Mouse (Mus musculus): ENCODE results near the gene Nup107. TPM values are rescaled to one million over a fixed set of nuclear protein-coding genes. Genes with fewer than 3 reads are reported as not detected.

Nup107 gene
- polyA plus RNA-seq, 1 experiment from 2014 or later = 84.0 TPM

DNA sequence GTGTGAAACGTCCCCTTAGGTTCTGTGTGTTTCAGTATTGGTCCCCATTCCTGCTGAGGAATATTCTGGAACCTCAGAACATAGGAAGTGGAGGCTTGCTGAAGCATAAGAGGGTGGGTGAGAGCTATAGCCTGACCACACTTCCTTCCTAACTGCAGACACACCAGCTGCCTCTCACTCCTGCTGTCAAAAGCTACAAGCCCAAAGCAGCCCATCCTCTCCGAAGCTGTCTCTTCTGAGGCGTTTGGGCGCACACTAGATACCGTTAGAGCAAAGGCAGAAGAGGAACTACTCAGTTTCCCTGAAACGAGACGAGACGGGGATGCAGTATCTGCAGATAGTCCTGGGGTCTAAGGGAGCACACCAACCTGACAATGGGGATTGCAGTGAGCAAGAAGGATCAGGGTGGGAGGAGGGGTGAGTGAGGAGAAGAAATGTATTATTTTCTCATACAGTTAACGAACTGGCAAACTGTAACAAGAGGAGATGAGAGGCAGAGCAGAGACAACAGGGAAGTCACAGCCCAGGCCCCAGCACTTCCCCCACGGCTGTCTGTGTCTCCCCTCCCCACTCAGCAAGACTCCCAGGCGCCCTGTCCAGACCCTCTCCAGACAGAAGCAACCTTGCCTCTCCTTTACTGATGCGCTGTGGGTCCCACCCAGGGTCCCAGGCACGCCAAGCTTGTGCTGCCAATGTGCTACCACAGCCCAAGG, 37.3 kb downstream of the Nup107 start:
- peaks cover 84% of the 10 kb centered on the region for H3K36me3 ChIP-seq
- H3K4me1 ChIP-seq = no peaks in the 10 kb centered on the region
- H3K27me3 ChIP-seq (ENCODE audit: insufficient read depth, poor library complexity, severe bottlenecking) = no peaks in the 10 kb centered on the region
- 88% methylated on average over 13 of the region's 13 CpGs for WGBS
- no peak for DNase-seq (ENCODE audit: low spot score)
- no peak overlapping the region for H3K4me3 ChIP-seq
- H3K9me3 ChIP-seq = no peaks in the 10 kb centered on the region
- H3K27ac ChIP-seq = no peak overlapping the region

GRCm38 (mm10) chr10:117754609-117754940, 37.9 kb downstream of the Nup107 start:
- DNase-seq (ENCODE audit: low spot score) = no peak
- H3K4me3 ChIP-seq = no peak overlapping the region
- no peaks in the 10 kb centered on the region for H3K9me3 ChIP-seq
- H3K27ac ChIP-seq = no peak overlapping the region
- H3K27me3 ChIP-seq (ENCODE audit: insufficient read depth, poor library complexity, severe bottlenecking) = no peaks in the 10 kb centered on the region
- H3K4me1 ChIP-seq = no peaks in the 10 kb centered on the region
- 96% methylated on average over 7 of the region's 7 CpGs for WGBS
- peaks cover 84% of the 10 kb centered on the region for H3K36me3 ChIP-seq

DNA sequence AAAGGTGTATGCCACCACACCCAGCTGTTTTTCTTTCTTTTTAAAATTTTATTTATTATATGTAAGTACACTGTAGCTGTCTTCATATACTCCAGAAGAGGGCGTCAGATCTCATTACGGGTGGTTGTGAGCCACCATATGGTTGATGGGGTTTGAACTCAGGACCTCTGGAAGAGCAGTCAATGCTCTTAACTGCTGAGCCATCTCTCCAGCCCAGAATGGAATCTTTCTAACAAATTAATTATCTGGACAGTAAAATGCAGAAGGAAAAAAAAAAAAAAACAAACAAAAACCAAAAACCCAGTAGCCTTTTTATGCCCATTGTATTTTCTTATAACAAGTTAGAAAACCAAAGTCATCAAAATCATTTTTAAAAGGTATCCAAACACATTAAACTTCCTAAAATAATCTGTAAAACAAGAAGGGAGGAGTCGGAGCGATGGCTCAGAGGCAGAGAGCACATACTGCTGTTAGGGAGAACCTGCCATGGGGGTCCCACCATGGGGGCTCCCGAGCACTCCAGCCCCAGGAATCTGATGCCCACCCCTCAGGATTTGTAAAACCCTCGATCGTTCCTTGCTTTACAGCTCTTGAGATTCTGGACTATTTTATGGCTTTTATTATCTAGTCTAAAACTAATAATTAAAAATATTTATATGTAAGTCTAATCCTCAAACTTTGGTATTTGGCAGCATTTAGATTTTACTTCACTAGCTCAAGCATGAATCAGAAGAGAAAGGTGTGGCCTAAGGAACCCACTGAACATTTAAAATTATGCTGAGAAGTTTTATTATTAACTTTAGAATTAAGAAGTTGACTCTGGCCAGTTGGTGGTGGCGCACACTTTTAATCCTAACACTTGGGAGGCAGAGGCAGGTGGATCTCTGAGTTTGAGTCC, 38.5 kb downstream of the Nup107 start:
- no peaks in the 10 kb centered on the region for H3K27me3 ChIP-seq (ENCODE audit: insufficient read depth, poor library complexity, severe bottlenecking)
- 95% methylated on average over 8 of the region's 8 CpGs for WGBS
- DNase-seq (ENCODE audit: low spot score) = no peak
- no peak overlapping the region for H3K27ac ChIP-seq
- H3K4me3 ChIP-seq = no peak overlapping the region
- H3K9me3 ChIP-seq = no peaks in the 10 kb centered on the region
- no peaks in the 10 kb centered on the region for H3K4me1 ChIP-seq
- H3K36me3 ChIP-seq = peaks cover 84% of the 10 kb centered on the region

DNA sequence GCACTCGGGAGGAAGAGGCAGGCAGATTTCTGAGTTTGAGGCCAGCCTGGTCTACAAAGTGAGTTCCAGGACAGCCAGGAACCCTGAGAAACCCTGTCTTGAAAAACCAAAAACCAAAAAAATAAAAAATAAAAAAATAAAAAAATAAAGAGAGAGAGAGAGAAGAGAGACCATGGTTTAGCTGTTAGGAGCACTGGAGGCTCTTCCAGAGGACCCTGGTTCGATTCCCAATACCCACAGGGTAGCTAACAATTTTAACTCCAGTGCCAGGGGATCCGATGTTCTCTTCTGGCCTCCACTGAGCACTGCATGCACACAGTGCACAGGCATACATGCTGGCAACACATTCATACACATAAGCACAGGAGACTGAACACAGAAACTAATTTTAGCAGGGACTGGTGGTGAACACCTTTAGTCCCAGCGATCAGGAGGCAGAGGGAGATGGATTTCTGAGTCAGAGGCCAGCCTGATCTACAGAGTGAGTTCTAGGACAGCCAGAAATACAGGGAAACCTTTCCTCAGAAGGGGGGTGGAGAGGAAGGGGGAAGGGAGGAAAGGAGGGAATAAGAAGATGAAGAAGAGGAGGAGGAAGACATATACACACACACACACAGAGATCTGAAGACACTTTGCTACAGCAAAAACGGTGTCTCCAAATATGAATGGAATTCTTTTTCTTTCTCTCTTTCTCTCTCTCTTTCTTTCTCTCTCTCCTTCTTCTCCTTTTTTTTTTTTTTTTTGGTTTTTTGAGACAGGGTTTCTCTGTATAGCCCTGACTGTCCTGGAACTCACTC, 39.5 kb downstream of the Nup107 start:
- Histone ChIP-seq H3K36me3 (peaks cover 84% of the 10 kb centered on the region), H3K9me3 (no peaks in the 10 kb centered on the region), H3K4me1 (peaks cover 2% of the 10 kb centered on the region; the same call in 1 of the 2 replicates), H3K4me3 (no peak overlapping the region), H3K27me3 (ENCODE audit: insufficient read depth, poor library complexity, severe bottlenecking) (no peaks in the 10 kb centered on the region), H3K27ac (no peak overlapping the region)
- WGBS = 97% methylated on average over 5 of the region's 5 CpGs
- no peak for DNase-seq (ENCODE audit: low spot score)

- Histone ChIP-seq H3K36me3 (peaks cover 77% of the 10 kb centered on the region), H3K27me3 (ENCODE audit: insufficient read depth, poor library complexity, severe bottlenecking) (no peaks in the 10 kb centered on the region)
- 96% methylated on average over 7 of the region's 7 CpGs for WGBS
Measured at GRCm38 (mm10) chr10:117752304-117752821, 40.1 kb downstream of the Nup107 start.

DNA sequence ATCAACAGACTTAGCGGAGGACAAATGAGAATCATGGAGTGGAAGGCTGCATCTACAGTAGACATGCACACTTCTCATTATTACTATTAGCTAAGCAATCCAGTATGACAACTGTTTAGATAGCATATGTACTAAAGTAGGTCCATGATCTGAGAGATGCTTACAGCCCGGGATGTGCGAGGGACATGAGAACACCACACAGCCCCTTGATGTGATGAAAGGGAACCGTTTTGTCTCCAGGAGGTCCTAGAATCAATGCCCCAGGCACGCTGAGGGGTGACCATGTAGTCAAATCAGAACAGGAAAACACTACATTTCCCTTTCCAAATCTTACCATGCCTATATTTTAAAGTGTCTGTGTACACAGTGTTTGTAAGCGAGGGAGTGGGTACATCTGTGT, 40.8 kb downstream of the Nup107 start:
- Histone ChIP-seq H3K4me1 (peaks cover 2% of the 10 kb centered on the region; the same call in 1 of the 2 replicates), H3K4me3 (no peak overlapping the region), H3K9me3 (no peaks in the 10 kb centered on the region), H3K36me3 (peaks cover 71% of the 10 kb centered on the region), H3K27me3 (ENCODE audit: insufficient read depth, poor library complexity, severe bottlenecking) (no peaks in the 10 kb centered on the region), H3K27ac (no peak overlapping the region)
- DNase-seq (ENCODE audit: low spot score) = no peak
- WGBS = 92% methylated on average over 6 of the region's 6 CpGs

More at GRCm38 (mm10) chr10:117752304-117752821, 40.1 kb downstream of the Nup107 start:
- H3K27ac ChIP-seq = no peak overlapping the region
- DNase-seq (ENCODE audit: low spot score) = no peak
- H3K4me3 ChIP-seq = no peak overlapping the region
- peaks cover 2% of the 10 kb centered on the region; the same call in 1 of the 2 replicates for H3K4me1 ChIP-seq
- H3K9me3 ChIP-seq = no peaks in the 10 kb centered on the region

- H3K36me3 ChIP-seq = peaks cover 66% of the 10 kb centered on the region
- no peak for DNase-seq (ENCODE audit: low spot score)
- H3K27ac ChIP-seq = no peak overlapping the region
- no peaks in the 10 kb centered on the region for H3K9me3 ChIP-seq
- no peak overlapping the region for H3K4me3 ChIP-seq
- peaks cover 2% of the 10 kb centered on the region; the same call in 1 of the 2 replicates for H3K4me1 ChIP-seq
- WGBS = 95% methylated on average over 14 of the region's 14 CpGs
- H3K27me3 ChIP-seq (ENCODE audit: insufficient read depth, poor library complexity, severe bottlenecking) = no peaks in the 10 kb centered on the region
Measured at GRCm38 (mm10) chr10:117751282-117751610, 41.3 kb downstream of the Nup107 start.

DNA sequence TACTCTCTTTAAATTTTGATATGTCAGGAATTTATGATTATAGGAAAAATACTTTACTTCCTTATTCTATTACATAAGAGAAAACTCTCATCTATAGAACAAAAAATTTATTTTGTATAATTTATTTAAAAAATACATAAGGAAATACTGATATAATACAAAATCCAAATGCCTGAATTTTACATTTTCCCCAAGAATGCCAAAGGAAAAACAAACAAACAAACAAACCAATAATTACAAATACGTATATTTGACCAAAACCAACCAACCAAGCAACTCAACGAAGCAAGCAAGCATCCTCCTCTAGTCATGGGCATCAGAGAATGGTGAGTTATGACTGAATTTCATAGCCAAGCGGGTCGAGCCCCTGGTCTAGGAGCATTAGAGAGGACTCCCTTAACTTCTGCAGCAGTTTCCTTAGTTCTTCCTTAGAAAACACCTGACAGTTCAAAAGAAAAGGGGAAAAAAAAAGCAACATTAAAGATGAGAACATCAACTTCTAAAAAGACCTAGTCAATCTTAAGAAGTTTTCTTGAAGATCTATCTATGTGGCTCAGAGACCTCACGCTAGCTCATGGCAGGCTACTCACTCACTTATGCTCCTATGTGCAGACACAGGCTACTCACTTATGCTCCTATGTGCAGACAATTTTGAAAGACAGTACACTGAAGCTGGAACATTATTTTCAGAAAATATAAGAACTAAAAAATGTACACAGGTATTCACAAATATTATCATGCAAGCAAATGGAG, 41.8 kb downstream of the Nup107 start:
- no peak overlapping the region for H3K27ac ChIP-seq
- 94% methylated on average over 5 of the region's 5 CpGs for WGBS

GRCm38 (mm10) chr10:117749787-117750343, 42.6 kb downstream of the Nup107 start:
- Histone ChIP-seq H3K27me3 (ENCODE audit: insufficient read depth, poor library complexity, severe bottlenecking) (no peaks in the 10 kb centered on the region), H3K9me3 (no peaks in the 10 kb centered on the region), H3K4me3 (no peak overlapping the region), H3K36me3 (peaks cover 52% of the 10 kb centered on the region), H3K27ac (no peak overlapping the region), H3K4me1 (peaks cover 9% of the 10 kb centered on the region)
- WGBS = 93% methylated on average over 14 of the region's 14 CpGs
- DNase-seq (ENCODE audit: low spot score) = no peak

More for the DNA sequence above, 41.8 kb downstream of the Nup107 start:
- Histone ChIP-seq H3K4me1 (peaks cover 2% of the 10 kb centered on the region; the same call in 1 of the 2 replicates), H3K36me3 (peaks cover 60% of the 10 kb centered on the region), H3K27me3 (ENCODE audit: insufficient read depth, poor library complexity, severe bottlenecking) (no peaks in the 10 kb centered on the region), H3K9me3 (no peaks in the 10 kb centered on the region), H3K4me3 (no peak overlapping the region)
- DNase-seq (ENCODE audit: low spot score) = no peak

DNA sequence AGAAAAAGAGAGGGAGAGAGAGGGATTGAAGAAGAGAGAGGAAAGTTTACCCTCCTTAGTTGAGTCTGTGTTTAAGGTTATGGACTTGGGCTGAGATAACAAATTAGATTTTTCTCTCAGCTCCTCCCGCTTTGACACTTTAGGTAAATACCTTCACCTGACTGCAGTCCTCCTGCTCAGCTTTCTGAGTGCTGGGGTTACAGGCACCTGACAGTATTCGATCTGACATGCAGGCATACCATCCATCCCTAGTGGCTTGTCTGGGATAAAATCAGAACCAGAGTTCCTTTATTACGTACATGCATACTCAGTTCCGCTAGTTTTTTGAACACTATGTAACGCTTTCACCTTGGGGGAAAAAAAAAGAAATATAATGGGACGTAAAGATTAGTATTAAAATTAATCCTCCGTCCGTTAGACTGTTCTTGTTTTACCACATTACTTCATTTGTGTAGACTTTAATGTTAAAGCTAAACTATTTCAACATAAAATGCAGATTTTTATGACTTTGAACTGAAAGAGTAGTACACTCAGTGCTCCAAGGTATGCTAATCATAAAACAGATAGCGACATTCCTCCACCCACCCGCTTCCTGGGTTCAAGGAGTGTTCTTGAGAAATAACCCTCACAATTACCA, 43.3 kb downstream of the Nup107 start:
- Histone ChIP-seq H3K36me3 (peaks cover 46% of the 10 kb centered on the region), H3K27ac (no peak overlapping the region), H3K4me3 (no peak overlapping the region), H3K27me3 (ENCODE audit: insufficient read depth, poor library complexity, severe bottlenecking) (no peaks in the 10 kb centered on the region), H3K4me1 (peaks cover 10% of the 10 kb centered on the region), H3K9me3 (no peaks in the 10 kb centered on the region)
- no peak for DNase-seq (ENCODE audit: low spot score)
- WGBS = 97% methylated on average over 10 of the region's 10 CpGs

GRCm38 (mm10) chr10:117748276-117749049, 44.0 kb downstream of the Nup107 start:
- 83% methylated on average over 10 of the region's 10 CpGs for WGBS
- H3K4me1 ChIP-seq = peaks cover 10% of the 10 kb centered on the region
- H3K27me3 ChIP-seq (ENCODE audit: insufficient read depth, poor library complexity, severe bottlenecking) = no peaks in the 10 kb centered on the region
- H3K27ac ChIP-seq = no peak overlapping the region
- no peaks in the 10 kb centered on the region for H3K9me3 ChIP-seq
- no peak overlapping the region for H3K4me3 ChIP-seq
- peaks cover 46% of the 10 kb centered on the region for H3K36me3 ChIP-seq
- no peak for DNase-seq (ENCODE audit: low spot score)
